Mouse (Mus musculus): ENCODE measurements around the gene Kdm2a. TPM values are rescaled to one million over a fixed set of nuclear protein-coding genes. Genes with fewer than 3 reads are reported as not detected.

Kdm2a gene
- polyA plus RNA-seq, 1 experiment from 2014 or later: 31.4 TPM

DNA sequence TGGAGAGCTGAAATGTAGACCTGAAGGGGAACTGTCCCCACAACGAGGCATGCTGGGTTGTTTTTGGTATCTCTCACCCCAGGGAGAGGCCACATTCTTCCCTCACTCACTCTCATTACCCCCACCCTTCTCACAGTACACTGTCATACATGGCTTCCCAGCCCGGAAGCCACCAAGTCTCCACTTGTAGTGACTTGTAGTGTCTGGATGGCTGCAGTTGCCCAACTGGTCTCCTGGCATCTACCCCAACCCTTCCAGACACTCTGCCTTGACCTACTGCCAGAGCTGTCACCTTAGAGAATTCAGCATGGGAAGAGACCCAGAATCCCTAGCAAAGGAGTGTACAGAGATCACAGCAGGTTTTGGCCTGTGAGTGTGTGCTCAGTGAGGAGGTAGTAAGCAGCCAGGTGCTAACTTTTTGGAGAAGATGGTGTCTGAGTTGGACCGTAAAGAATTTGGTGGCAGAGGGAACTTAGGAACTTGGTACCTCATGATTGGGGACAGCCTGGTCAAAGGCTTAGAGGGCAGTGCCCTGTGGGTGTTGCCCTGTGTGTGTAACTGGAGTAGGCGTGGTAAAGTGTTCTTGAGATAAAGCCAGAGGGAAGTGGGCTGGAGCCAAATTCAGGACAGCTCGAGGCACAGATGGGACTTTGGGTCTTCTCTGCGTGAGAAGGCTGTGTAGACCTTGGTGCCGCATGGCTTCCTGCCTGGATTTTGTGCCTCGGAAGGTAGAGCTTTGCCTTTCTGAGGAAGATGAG lies 22.2 kb upstream of the Kdm2a start:
- Histone ChIP-seq H3K27ac (ENCODE audit: low read length) (no peak overlapping the region), H3K36me3 (ENCODE audit: control insufficient read depth, insufficient read depth, low read length) (no peaks in the 10 kb centered on the region), H3K9ac (ENCODE audit: low read depth, low read length) (no peak overlapping the region), H3K4me3 (ENCODE audit: low read length) (no peak overlapping the region), H3K4me2 (ENCODE audit: low read depth, low read length) (no peak overlapping the region), H3K4me1 (ENCODE audit: control insufficient read depth, insufficient read depth, low read length) (no peaks in the 10 kb centered on the region; the same call in 1 of the 2 replicates), H3K9me3 (ENCODE audit: control insufficient read depth, low read length) (no peaks in the 10 kb centered on the region), H3K27me3 (replicated peaks; ENCODE audit: control insufficient read depth, insufficient read depth, low read length) (no peaks in the 10 kb centered on the region)
- WGBS: 83% methylated on average over 8 of the region's 8 CpGs
- no peak for ATAC-seq

DNA sequence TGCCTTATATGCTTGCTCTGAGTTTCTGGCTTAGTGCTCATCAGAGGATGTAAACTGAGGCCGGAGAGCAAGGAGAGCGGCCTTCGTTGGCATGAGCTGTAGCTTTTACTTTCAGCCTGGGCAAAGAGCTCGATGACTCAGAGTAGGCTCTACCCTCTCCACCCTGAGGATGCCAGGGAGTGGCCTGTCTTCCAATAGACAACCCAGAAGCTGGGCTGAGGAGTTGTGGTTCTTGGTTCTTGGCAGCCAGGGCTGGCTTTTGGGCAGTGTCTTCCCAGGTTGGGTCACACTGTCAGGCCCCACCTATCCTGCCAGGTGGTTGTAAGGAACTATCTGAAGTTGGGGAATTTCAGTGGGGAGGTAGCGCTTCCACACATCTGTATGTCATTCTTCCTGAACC lies 21.6 kb upstream of the Kdm2a start:
- Histone ChIP-seq H3K4me1 (ENCODE audit: control insufficient read depth, insufficient read depth, low read length) (no peaks in the 10 kb centered on the region; the same call in 1 of the 2 replicates), H3K36me3 (ENCODE audit: control insufficient read depth, insufficient read depth, low read length) (no peaks in the 10 kb centered on the region), H3K9me3 (ENCODE audit: control insufficient read depth, low read length) (no peaks in the 10 kb centered on the region), H3K4me2 (ENCODE audit: low read depth, low read length) (no peak overlapping the region), H3K27ac (ENCODE audit: low read length) (no peak overlapping the region), H3K9ac (ENCODE audit: low read depth, low read length) (no peak overlapping the region), H3K27me3 (replicated peaks; ENCODE audit: control insufficient read depth, insufficient read depth, low read length) (no peaks in the 10 kb centered on the region), H3K4me3 (ENCODE audit: low read length) (no peak overlapping the region)
- ATAC-seq: no peak
- 95% methylated on average over 5 of the region's 5 CpGs for WGBS

DNA sequence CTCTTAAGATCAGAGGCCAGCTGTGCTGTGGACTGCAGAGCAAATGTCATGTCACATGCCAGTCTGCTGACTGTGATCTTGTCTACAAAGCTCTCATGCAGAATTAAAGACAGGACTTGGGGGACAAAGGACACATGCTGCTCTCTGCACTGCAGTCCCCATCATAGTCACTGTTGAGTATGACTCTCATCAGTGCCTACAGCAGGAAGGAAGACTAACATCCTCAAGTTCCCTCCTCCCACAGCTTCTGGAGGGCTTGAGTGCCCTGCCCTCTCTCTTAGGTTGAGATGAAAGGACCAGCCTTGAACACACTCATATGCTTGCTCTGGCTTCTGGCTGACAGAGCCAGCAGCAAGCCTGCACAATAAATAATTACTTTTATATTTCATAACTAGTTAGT lies 19.6 kb upstream of the Kdm2a start:
- no peak overlapping the region for H3K27ac ChIP-seq (ENCODE audit: low read length)

DNA sequence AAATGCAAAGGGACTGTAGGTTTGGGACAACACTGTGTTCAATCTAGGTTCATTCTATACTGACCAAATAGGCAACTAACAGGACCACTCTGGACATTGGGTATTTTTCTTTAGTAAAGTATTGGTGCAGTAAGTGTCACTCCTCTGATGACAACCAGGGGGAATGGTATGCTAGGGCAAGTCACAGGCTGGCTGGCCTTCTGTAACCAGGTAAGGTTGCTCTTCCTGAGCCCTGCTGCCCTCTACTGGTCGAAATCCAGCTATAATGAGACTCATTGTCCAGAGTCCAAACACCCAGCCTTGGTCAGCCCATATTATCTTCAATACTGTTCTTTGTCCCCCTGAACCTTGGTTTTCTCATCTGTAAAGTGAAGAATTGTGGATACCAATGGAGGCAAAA lies 19.1 kb upstream of the Kdm2a start:
- 0% methylated on average over 1 of the region's 1 CpGs for WGBS
- Histone ChIP-seq H3K4me3 (ENCODE audit: low read length) (no peak overlapping the region), H3K27ac (ENCODE audit: low read length) (no peak overlapping the region), H3K4me1 (ENCODE audit: control insufficient read depth, insufficient read depth, low read length) (no peaks in the 10 kb centered on the region; the same call in 1 of the 2 replicates), H3K27me3 (replicated peaks; ENCODE audit: control insufficient read depth, insufficient read depth, low read length) (no peaks in the 10 kb centered on the region), H3K9ac (ENCODE audit: low read depth, low read length) (no peak overlapping the region), H3K9me3 (ENCODE audit: control insufficient read depth, low read length) (no peaks in the 10 kb centered on the region), H3K36me3 (ENCODE audit: control insufficient read depth, insufficient read depth, low read length) (no peaks in the 10 kb centered on the region), H3K4me2 (ENCODE audit: low read depth, low read length) (no peak overlapping the region)
- peak; percentile 74 for ATAC-seq

More for the DNA sequence above, 19.6 kb upstream of the Kdm2a start:
- Histone ChIP-seq H3K36me3 (ENCODE audit: control insufficient read depth, insufficient read depth, low read length) (no peaks in the 10 kb centered on the region), H3K27me3 (replicated peaks; ENCODE audit: control insufficient read depth, insufficient read depth, low read length) (no peaks in the 10 kb centered on the region), H3K9me3 (ENCODE audit: control insufficient read depth, low read length) (no peaks in the 10 kb centered on the region), H3K4me1 (ENCODE audit: control insufficient read depth, insufficient read depth, low read length) (no peaks in the 10 kb centered on the region; the same call in 1 of the 2 replicates), H3K9ac (ENCODE audit: low read depth, low read length) (no peak overlapping the region), H3K4me2 (ENCODE audit: low read depth, low read length) (no peak overlapping the region), H3K4me3 (ENCODE audit: low read length) (no peak overlapping the region)
- ATAC-seq: peak; percentile 7; the same call in 1 of the 2 replicates

DNA sequence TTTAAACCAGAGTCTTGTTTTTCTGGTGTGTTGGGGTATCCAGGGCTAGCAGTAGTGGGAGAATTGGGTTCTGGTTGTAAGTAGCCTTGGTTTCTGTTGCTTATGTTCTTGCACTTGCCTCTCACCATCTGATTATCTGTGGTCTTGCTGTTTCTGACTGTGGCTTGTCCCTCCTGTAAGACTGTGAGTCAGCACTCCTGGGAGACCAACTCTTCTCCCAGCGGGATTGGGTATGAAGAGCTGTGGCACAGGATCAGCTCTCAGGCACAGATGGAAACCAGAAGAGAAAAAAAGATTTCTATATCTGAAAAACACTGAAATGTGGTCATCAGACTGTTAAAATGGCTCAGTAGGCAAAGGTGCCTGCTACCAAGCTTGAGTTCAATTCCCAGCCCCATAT lies 16.5 kb upstream of the Kdm2a start:
- no peaks in the 10 kb centered on the region for H3K4me1 ChIP-seq (ENCODE audit: control insufficient read depth, insufficient read depth, low read length)
- no peaks in the 10 kb centered on the region for H3K27me3 ChIP-seq (replicated peaks; ENCODE audit: control insufficient read depth, insufficient read depth, low read length)
- no peaks in the 10 kb centered on the region for H3K9me3 ChIP-seq (ENCODE audit: control insufficient read depth, low read length)
- H3K9ac ChIP-seq (ENCODE audit: low read depth, low read length): no peak overlapping the region
- H3K27ac ChIP-seq (ENCODE audit: low read length): no peak overlapping the region
- no peak overlapping the region for H3K4me2 ChIP-seq (ENCODE audit: low read depth, low read length)
- ATAC-seq: no peak
- no peak overlapping the region for H3K4me3 ChIP-seq (ENCODE audit: low read length)
- WGBS: 77% methylated on average over 1 of the region's 1 CpGs
- H3K36me3 ChIP-seq (ENCODE audit: control insufficient read depth, insufficient read depth, low read length): no peaks in the 10 kb centered on the region

DNA sequence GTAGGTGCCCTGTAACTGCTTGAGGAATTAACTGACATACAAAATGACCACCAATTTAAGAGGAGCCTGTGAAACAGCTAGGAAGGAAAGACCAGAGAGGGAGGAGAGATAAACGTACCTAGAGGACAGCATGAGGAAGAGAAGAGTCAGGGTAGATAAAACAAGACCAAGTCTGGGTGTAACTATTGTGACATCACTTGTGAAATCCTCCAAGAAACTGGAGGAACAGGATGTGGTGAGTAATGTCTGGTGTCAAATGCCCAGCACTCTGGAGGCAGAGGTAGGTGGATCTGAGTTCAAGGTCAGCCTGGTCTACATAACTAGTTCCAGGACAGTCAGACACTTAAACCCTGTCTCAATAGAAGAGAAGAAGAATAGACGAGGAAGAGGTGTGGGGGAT lies 11.0 kb upstream of the Kdm2a start:
- H3K36me3 ChIP-seq (ENCODE audit: control insufficient read depth, insufficient read depth, low read length): no peaks in the 10 kb centered on the region
- H3K9ac ChIP-seq (ENCODE audit: low read depth, low read length): no peak overlapping the region
- WGBS: 51% methylated on average over 2 of the region's 2 CpGs
- ATAC-seq: no peak
- H3K4me3 ChIP-seq (ENCODE audit: low read length): no peak overlapping the region
- no peaks in the 10 kb centered on the region for H3K27me3 ChIP-seq (replicated peaks; ENCODE audit: control insufficient read depth, insufficient read depth, low read length)
- no peak overlapping the region for H3K4me2 ChIP-seq (ENCODE audit: low read depth, low read length)
- no peaks in the 10 kb centered on the region for H3K4me1 ChIP-seq (ENCODE audit: control insufficient read depth, insufficient read depth, low read length)
- no peak overlapping the region for H3K27ac ChIP-seq (ENCODE audit: low read length)
- H3K9me3 ChIP-seq (ENCODE audit: control insufficient read depth, low read length): no peaks in the 10 kb centered on the region

DNA sequence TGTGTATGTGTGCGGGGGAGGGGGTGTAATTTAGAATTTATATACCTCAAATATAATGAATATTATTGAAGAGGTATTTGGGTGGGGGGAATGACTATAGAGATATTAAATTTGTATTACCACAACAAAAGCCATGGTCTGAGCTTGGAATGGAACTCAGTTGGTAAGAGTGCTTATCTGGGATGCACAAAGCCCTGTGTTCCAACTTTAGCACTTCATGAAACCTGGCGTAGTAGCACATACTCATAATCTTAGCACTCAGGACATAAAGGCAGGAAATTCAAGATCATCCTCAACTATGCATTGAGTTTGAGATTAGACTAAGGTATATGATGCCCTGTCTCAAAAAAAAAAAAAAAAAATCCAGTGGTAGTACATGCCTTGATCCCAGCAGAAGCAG lies 6.8 kb upstream of the Kdm2a start:
- H3K27ac ChIP-seq (ENCODE audit: low read length): no peak overlapping the region
- H3K9me3 ChIP-seq (ENCODE audit: control insufficient read depth, low read length): no peaks in the 10 kb centered on the region
- H3K4me1 ChIP-seq (ENCODE audit: control insufficient read depth, insufficient read depth, low read length): no peaks in the 10 kb centered on the region
- ATAC-seq: no peak
- no peaks in the 10 kb centered on the region for H3K27me3 ChIP-seq (replicated peaks; ENCODE audit: control insufficient read depth, insufficient read depth, low read length)
- H3K4me2 ChIP-seq (ENCODE audit: low read depth, low read length): no peak overlapping the region
- H3K9ac ChIP-seq (ENCODE audit: low read depth, low read length): no peak overlapping the region
- H3K4me3 ChIP-seq (ENCODE audit: low read length): no peak overlapping the region
- WGBS: 98% methylated on average over 2 of the region's 2 CpGs
- no peaks in the 10 kb centered on the region for H3K36me3 ChIP-seq (ENCODE audit: control insufficient read depth, insufficient read depth, low read length)

DNA sequence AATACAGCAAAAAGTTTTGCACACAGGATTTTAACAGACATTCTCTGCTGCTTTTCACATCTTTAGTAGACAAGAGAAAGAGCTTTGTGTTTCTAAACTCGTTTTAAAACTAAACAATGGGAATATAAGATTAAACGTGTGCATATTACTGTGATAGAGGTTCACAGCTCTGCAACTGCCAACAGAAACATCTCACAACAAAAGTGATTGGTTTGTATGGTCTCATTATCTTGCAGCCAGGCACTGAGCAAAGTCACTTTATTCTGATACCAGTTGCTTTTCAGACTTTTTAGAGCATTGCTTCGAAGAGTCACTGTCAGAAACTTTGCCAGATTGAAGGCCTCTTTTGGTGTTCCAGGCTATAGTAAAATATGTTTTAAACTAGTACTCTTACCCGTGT lies 874 bp upstream of the Kdm2a start:
- Histone ChIP-seq H3K36me3 (ENCODE audit: control insufficient read depth, insufficient read depth, low read length) (no peaks in the 10 kb centered on the region), H3K4me3 (ENCODE audit: low read length) (no peak overlapping the region), H3K27ac (ENCODE audit: low read length) (peak overlapping the region; percentile 1; the same call in 1 of the 2 replicates), H3K4me2 (ENCODE audit: low read depth, low read length) (no peak overlapping the region), H3K27me3 (replicated peaks; ENCODE audit: control insufficient read depth, insufficient read depth, low read length) (no peaks in the 10 kb centered on the region), H3K9ac (ENCODE audit: low read depth, low read length) (no peak overlapping the region), H3K4me1 (ENCODE audit: control insufficient read depth, insufficient read depth, low read length) (peaks cover 6% of the 10 kb centered on the region; the same call in 1 of the 2 replicates), H3K9me3 (ENCODE audit: control insufficient read depth, low read length) (no peaks in the 10 kb centered on the region)
- WGBS: 69% methylated on average over 4 of the region's 4 CpGs
- ATAC-seq: no peak

DNA sequence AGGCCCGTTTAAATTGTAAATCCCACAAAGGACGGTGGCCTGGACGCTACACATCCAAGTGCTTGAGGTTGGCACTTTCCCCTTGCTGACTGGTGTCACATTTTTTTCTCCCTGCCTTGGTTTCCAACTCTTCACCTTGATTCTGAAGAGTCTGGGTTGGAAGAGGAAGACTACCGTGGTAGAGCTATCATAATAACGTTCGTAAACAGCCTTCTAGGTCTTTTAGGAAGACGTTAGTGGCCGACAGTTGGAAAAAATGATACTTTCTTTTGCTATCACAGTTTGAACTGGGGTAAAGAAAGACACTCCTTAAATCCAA lies 504 bp upstream of the Kdm2a start:
- no peak for ATAC-seq

More for the DNA sequence above, 504 bp upstream of the Kdm2a start:
- peak overlapping the region; percentile 83 for H3K4me2 ChIP-seq (ENCODE audit: low read depth, low read length)
- peak overlapping the region; percentile 99 for H3K4me3 ChIP-seq (ENCODE audit: low read length)
- no peaks in the 10 kb centered on the region for H3K36me3 ChIP-seq (ENCODE audit: control insufficient read depth, insufficient read depth, low read length)
- H3K4me1 ChIP-seq (ENCODE audit: control insufficient read depth, insufficient read depth, low read length): peaks cover 6% of the 10 kb centered on the region; the same call in 1 of the 2 replicates
- peak overlapping the region; percentile 79 for H3K9ac ChIP-seq (ENCODE audit: low read depth, low read length)
- 43% methylated on average over 8 of the region's 8 CpGs for WGBS
- H3K27ac ChIP-seq (ENCODE audit: low read length): peak overlapping the region; percentile 78
- H3K9me3 ChIP-seq (ENCODE audit: control insufficient read depth, low read length): no peaks in the 10 kb centered on the region
- H3K27me3 ChIP-seq (replicated peaks; ENCODE audit: control insufficient read depth, insufficient read depth, low read length): no peaks in the 10 kb centered on the region

Measured in intestine, embryonic 16.5 days (tissue).